Mouse (Mus musculus) mouse trophoblast stem cell (cell line): Measurements from ENCODE around the gene Plekhs1.
"Not testable (repeated sequence)": the region's sequence is repeated elsewhere in the genome, so short reads cannot be mapped to it uniquely, and the experiment has no call there.

Source experiments
- in situ Hi-C, 2 experiments: fragments of 300-500 bp; cut with MseI, MboI; formaldehyde crosslinking; loops; 2 replicates in 1 of 2; 3 replicates in 1 of 2; pipeline ENCODE4 v1.15.1; 2025

Gene Plekhs1

GRCm38 (mm10) chr19:56457569-56457968 lies 3.9 kb upstream of the Plekhs1 start:
- in situ Hi-C loops = no loop called here

GRCm38 (mm10) chr19:56459154-56460050 lies 2.0 kb upstream of the Plekhs1 start:
- in situ Hi-C loops = no loop called here

- in situ Hi-C loops = no loop called here
These were observed 1.2 kb upstream of the Plekhs1 start for GRCm38 (mm10) chr19:56460241-56460640.

GRCm38 (mm10) chr19:56462786-56463185 lies 1.3 kb downstream of the Plekhs1 start:
- in situ Hi-C loops = no loop called here

- in situ Hi-C loops = no loop called here
These were observed 5.0 kb downstream of the Plekhs1 start for GRCm38 (mm10) chr19:56466486-56466885.

- in situ Hi-C loops = no loop called here
These were observed 9.0 kb downstream of the Plekhs1 start for GRCm38 (mm10) chr19:56470286-56471020.

- in situ Hi-C loops = no loop called here
These were observed 10.5 kb downstream of the Plekhs1 start for GRCm38 (mm10) chr19:56471934-56472333.

- in situ Hi-C loops = no loop called here
These were observed 13.6 kb downstream of the Plekhs1 start for GRCm38 (mm10) chr19:56474869-56475550.

GRCm38 (mm10) chr19:56476546-56476945 lies 15.1 kb downstream of the Plekhs1 start:
- in situ Hi-C loops = no loop called here

- in situ Hi-C loops = no loop called here
These were observed 15.8 kb downstream of the Plekhs1 start for GRCm38 (mm10) chr19:56477253-56477652.

- in situ Hi-C loops = no loop called here
These were observed 16.4 kb downstream of the Plekhs1 start for GRCm38 (mm10) chr19:56477832-56478231.

GRCm38 (mm10) chr19:56484630-56485375 lies 23.4 kb downstream of the Plekhs1 start:
- in situ Hi-C loops = no loop called here

- in situ Hi-C loops = no loop called here
These were observed 24.2 kb downstream of the Plekhs1 start for GRCm38 (mm10) chr19:56485376-56486271.

- in situ Hi-C loops = no loop called here
These were observed 25.5 kb downstream of the Plekhs1 start for GRCm38 (mm10) chr19:56486926-56487325.

GRCm38 (mm10) chr19:56487339-56487738 lies 25.9 kb downstream of the Plekhs1 start:
- in situ Hi-C loops = no loop called here

GRCm38 (mm10) chr19:56489601-56490000 lies 28.2 kb downstream of the Plekhs1 start:
- in situ Hi-C loops = no loop called here

GRCm38 (mm10) chr19:56494157-56494556 lies 32.7 kb downstream of the Plekhs1 start:
- in situ Hi-C loops = not testable (repeated sequence)

GRCm38 (mm10) chr19:56503069-56503468 lies 41.6 kb downstream of the Plekhs1 start:
- in situ Hi-C loops = not testable (repeated sequence)

- in situ Hi-C loops = not testable (repeated sequence)
These were observed 42.1 kb downstream of the Plekhs1 start for GRCm38 (mm10) chr19:56503525-56503924.

- in situ Hi-C loops = not testable (repeated sequence)
These were observed 49.8 kb downstream of the Plekhs1 start for GRCm38 (mm10) chr19:56511207-56511606.
